Mouse (Mus musculus): ENCODE measurements around the gene Cplx3.

DNA sequence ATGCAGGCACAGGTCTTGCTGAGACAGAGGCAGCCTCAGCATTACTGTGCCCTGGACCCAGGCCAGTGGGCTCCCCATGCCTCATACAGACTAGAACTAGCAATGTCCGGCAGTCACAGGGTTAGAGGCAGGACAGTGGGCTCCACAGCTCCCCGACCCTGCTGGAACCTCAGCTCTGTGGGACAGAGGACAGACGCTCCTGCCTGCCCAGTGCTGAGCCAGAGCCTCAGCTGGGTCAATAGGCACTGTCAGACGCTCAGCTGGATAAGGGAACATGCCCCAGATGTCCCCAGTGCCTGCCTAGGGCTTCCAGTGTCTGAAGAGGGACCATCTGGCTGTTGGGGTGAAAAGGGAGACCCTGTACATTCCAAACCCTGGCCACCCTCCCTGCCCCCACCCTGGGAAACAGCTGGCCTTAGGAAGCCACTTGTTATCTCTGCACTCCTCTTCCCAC is 8.1 kb downstream of the Cplx3 start:
- no peak for TF ChIP-seq GABPA (IDR thresholded peaks at IDR 0.05; ENCODE audit: insufficient replicate concordance, low read depth, low read length)
- TF ChIP-seq PAX5 (IDR thresholded peaks at IDR 0.05; ENCODE audit: low read length): no peak
- no peak for TF ChIP-seq MEF2A (IDR thresholded peaks at IDR 0.05; ENCODE audit: borderline replicate concordance, low read depth, low read length)
- TF ChIP-seq TCF12 (IDR thresholded peaks at IDR 0.05; ENCODE audit: low read depth, low read length): no peak
- TF ChIP-seq ZC3H11A (IDR thresholded peaks at IDR 0.05; ENCODE audit: low read depth, low read length): no peak
- TF ChIP-seq CTCF (conservative IDR thresholded peaks at IDR 0.05 in 1 of 2, IDR thresholded peaks at IDR 0.05 in 1 of 2; ENCODE audit: low read depth in 2 of 2, low read length in 2 of 2): no peak
- TF ChIP-seq MAX (IDR thresholded peaks at IDR 0.05; ENCODE audit: low read length): no peak
- TF ChIP-seq ZNF384 (IDR thresholded peaks at IDR 0.05; ENCODE audit: low read depth, low read length): no peak
- TF ChIP-seq USF2 (conservative IDR thresholded peaks at IDR 0.05; ENCODE audit: low read depth, low read length): no peak
